9 mouse cellular contexts compared by ENCODE assay signal in the genomic region with DNA sequence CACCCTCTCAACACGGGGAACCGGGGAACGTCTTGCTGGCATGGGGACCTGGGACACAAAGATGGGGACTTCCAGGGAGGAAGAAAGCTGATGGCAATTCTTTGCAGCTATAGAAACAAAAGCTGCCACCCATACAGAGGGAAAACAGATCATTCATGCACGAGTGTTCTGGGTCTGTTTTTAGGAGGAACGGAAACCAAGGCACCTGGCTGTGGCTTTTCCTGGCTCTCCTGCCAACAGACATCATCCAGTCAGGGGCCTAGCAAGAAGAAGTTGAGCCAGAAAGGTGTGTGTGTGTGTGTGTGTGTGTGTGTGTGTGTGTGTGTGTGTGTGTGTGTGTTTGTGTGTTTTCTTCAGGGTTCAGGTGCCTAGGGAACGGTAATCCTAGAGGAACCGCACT. TPM values are rescaled to one million over a fixed set of nuclear protein-coding genes. Genes with fewer than 3 reads are reported as not detected.
DNase-seq lines count a peak whose midpoint lies in the region; ATAC-seq and TF ChIP-seq lines count a peak whose summit lies in the region.
"Had no signal": no experiment of that assay in that cellular context is flagged by ENCODE, and none has a peak within 500 bp of the region (broad histone marks: within the 10 kb centered on the region; RNA-seq: fewer than 3 reads in every experiment).

A gene (plus strand): TSS at position 315 of the 400 bp plus-strand sequence.

- peak within 1 kb of the TSS; percentile 46 for H3K4me3 ChIP-seq in heart, embryonic 16.5 days (ENCODE audit: low read length)
- peak within 1 kb of the TSS; percentile 69 for H3K4me3 ChIP-seq in E14TG2a.4 (replicated peaks; ENCODE audit: low read length)
- peak within 1 kb of the TSS; percentile 39 for H3K4me3 ChIP-seq in forebrain, embryonic 14.5 days (ENCODE audit: low read depth, low read length)
- peak within 1 kb of the TSS; percentile 59 for H3K4me3 ChIP-seq in midbrain, embryonic 10.5 days

- peaks cover 28% of the 10 kb centered on the region for H3K27me3 ChIP-seq in heart, embryonic 16.5 days (ENCODE audit: control insufficient read depth, insufficient read depth, low read length)
- H3K27me3 ChIP-seq in E14TG2a.4 (ENCODE audit: insufficient read depth, low read length), result peaks cover 32% of the 10 kb centered on the region
- no peaks in the 10 kb centered on the region for H3K27me3 ChIP-seq in forebrain, embryonic 14.5 days (replicated peaks; ENCODE audit: control insufficient read depth, insufficient read depth, low read length)
- peaks cover 37% of the 10 kb centered on the region for H3K27me3 ChIP-seq in midbrain, embryonic 10.5 days (ENCODE audit: low read depth, poor library complexity, severe bottlenecking)

- ATAC-seq in heart, embryonic 16.5 days (replicated peaks; ENCODE audit: extremely low read depth, insufficient read depth, low FRiP score), result peak; percentile 44
- ATAC-seq in forebrain, embryonic 14.5 days, result peak; percentile 3; the same call in 1 of the 2 replicates
- no peak for ATAC-seq in granulocyte monocyte progenitor cell, adult 5-6 weeks (replicated peaks; ENCODE audit: poor library complexity, severe bottlenecking)
- ATAC-seq in megakaryocyte, adult 5-6 weeks (ENCODE audit: poor library complexity, severe bottlenecking), result no peak

- H3K36me3 ChIP-seq in heart, embryonic 16.5 days (ENCODE audit: control insufficient read depth, insufficient read depth), result no peaks in the 10 kb centered on the region
- no peaks in the 10 kb centered on the region for H3K36me3 ChIP-seq in E14TG2a.4 (ENCODE audit: insufficient read depth, low read length)
- no peaks in the 10 kb centered on the region for H3K36me3 ChIP-seq in forebrain, embryonic 14.5 days (ENCODE audit: control insufficient read depth, insufficient read depth, low read length)
- H3K36me3 ChIP-seq in midbrain, embryonic 10.5 days, result no peaks in the 10 kb centered on the region
- H3K36me3 ChIP-seq: G1E had no signal

- H3K27ac ChIP-seq in heart, embryonic 16.5 days (ENCODE audit: low read length), result no peak within 1 kb of the TSS
- H3K27ac ChIP-seq in forebrain, embryonic 14.5 days (ENCODE audit: low read depth, low read length), result peak within 1 kb of the TSS; percentile 74
- H3K27ac ChIP-seq in midbrain, embryonic 10.5 days (replicated peaks), result peak within 1 kb of the TSS; percentile 69

- intact Hi-C loops in heart, postnatal 36 days (cut with DNase I), result no loop called here

- peak within 1 kb of the TSS; percentile 78 for H3K4me2 ChIP-seq in heart, embryonic 16.5 days (ENCODE audit: low read depth, low read length)
- peak within 1 kb of the TSS; percentile 76 for H3K4me2 ChIP-seq in forebrain, embryonic 14.5 days (ENCODE audit: low read length)

- WGBS in heart, embryonic 16.5 days, result 30% methylated on average over 6 of the region's 7 CpGs
- WGBS in forebrain, embryonic 14.5 days, result 13% methylated on average over 7 of the region's 7 CpGs
- 29% methylated on average over 6 of the region's 7 CpGs for WGBS in midbrain, embryonic 10.5 days

- H3K4me1 ChIP-seq in heart, embryonic 16.5 days (ENCODE audit: control insufficient read depth, insufficient read depth, low read length), result no peaks in the 10 kb centered on the region
- H3K4me1 ChIP-seq in E14TG2a.4 (replicated peaks; ENCODE audit: low read depth, low read length), result peaks cover 17% of the 10 kb centered on the region
- H3K4me1 ChIP-seq in forebrain, embryonic 14.5 days (ENCODE audit: control insufficient read depth, insufficient read depth, low read length), result peaks cover 17% of the 10 kb centered on the region
- H3K4me1 ChIP-seq in midbrain, embryonic 10.5 days, result peaks cover 14% of the 10 kb centered on the region

- no peak for TF ChIP-seq CTCF in E14TG2a.4 (conservative IDR thresholded peaks at IDR 0.05; ENCODE audit: low read length)

- H3K9me3 ChIP-seq in heart, embryonic 16.5 days (replicated peaks; ENCODE audit: control insufficient read depth, low read length), result no peaks in the 10 kb centered on the region
- H3K9me3 ChIP-seq in E14TG2a.4 (ENCODE audit: low read length), result no peaks in the 10 kb centered on the region
- no peaks in the 10 kb centered on the region for H3K9me3 ChIP-seq in forebrain, embryonic 14.5 days (replicated peaks; ENCODE audit: control insufficient read depth, low read length)
- H3K9me3 ChIP-seq in midbrain, embryonic 10.5 days (replicated peaks), result no peaks in the 10 kb centered on the region

- H3K9ac ChIP-seq in heart, embryonic 16.5 days (ENCODE audit: low read length), result peak within 1 kb of the TSS; percentile 56; the same call in 1 of the 2 replicates
- H3K9ac ChIP-seq in forebrain, embryonic 14.5 days (ENCODE audit: low read length), result peak within 1 kb of the TSS; percentile 65

- no peak for DNase-seq in heart, postnatal 36 days
- DNase-seq in forebrain, embryonic 14.5 days (ENCODE audit: low spot score), result peak; percentile 29
- no peak for DNase-seq in midbrain, embryonic 10.5 days (ENCODE audit: low spot score)
- DNase-seq in Muller cell, postnatal 12 days (ENCODE audit: inconsistent ontology term), result no peak

RNA-seq across cellular contexts. Expression of the gene that starts here (rescaled TPM):
- polyA plus RNA-seq in heart, embryonic 16.5 days (2015; fragmentation: Nextera tagmentation; extraction: Ambion mirVana), result 0.44 and 0.53 TPM in 2 replicates
- total RNA-seq in heart, postnatal 36 days (2021), result under 1 TPM; 0.03 to 0.08 TPM
- 0.98 and 1.1 TPM in 2 replicates for polyA plus RNA-seq in forebrain, embryonic 14.5 days (2014; fragmentation: Nextera tagmentation; extraction: Ambion mirVana)
- polyA plus RNA-seq in midbrain, embryonic 10.5 days (2016; fragmentation: Nextera tagmentation; extraction: Ambion mirVana), result 0.58 and 0.76 TPM in 2 replicates
- total RNA-seq in granulocyte monocyte progenitor cell, adult 5-6 weeks (2014; fragmentation: Nextera tagmentation), result not detected in 2 replicates
- total RNA-seq in granulocyte monocyte progenitor cell, adult 5-6 weeks (2017), result not detected in 2 replicates
- total RNA-seq in megakaryocyte, adult 5-6 weeks (2015), result not detected in 2 replicates
- total RNA-seq in megakaryocyte, adult 5-6 weeks (2017), result 0.04 TPM in 1 of 2 replicates, not detected in the other
- polyA plus RNA-seq: G1E had no signal

Comparison
In these comparisons a context has a peak if more than half of its experiments do, and no peak if none do; other contexts are left out.
1. Peak in ATAC-seq, H3K4me3 ChIP-seq, H3K9ac ChIP-seq and H3K4me2 ChIP-seq in heart, embryonic 16.5 days; RNA of the gene not detected or under 1 TPM.